Mouse (Mus musculus) stomach, embryonic 16.5 days (tissue): ENCODE measurements around the gene Nelfb. TPM values are rescaled to one million over a fixed set of nuclear protein-coding genes. Genes with fewer than 3 reads are reported as not detected.
A peak's percentile ranks its signal among the peaks of the same experiment; 100 is the strongest.

Experiments
- ATAC-seq: fragments of 200-750 bp; cut with Nextera tagmentation; 2 replicates; pipeline ENCODE4 v1.8.0; 2017; ENCODE audit warnings: moderate number of reproducible peaks, moderate TSS enrichment; ENCODE audit not compliant: insufficient read depth, low FRiP score
- H3K27ac ChIP-seq: fragments of 300-500 bp; sonication (generic); 2 replicates; pipeline ENCODE4 v1.5.1; 2014; ENCODE audit warnings: low read length
- H3K27me3 ChIP-seq: fragments of 300-500 bp; sonication (generic); 2 replicates; pipeline ENCODE4 v1.6.1; 2014; ENCODE audit warnings: low read length, control low read depth, mixed read lengths; ENCODE audit not compliant: control insufficient read depth, insufficient read depth
- H3K36me3 ChIP-seq: fragments of 300-500 bp; sonication (generic); 2 replicates; pipeline ENCODE4 v1.6.1; 2014; ENCODE audit warnings: low read length; ENCODE audit not compliant: control insufficient read depth, insufficient read depth
- H3K4me1 ChIP-seq: fragments of 300-500 bp; sonication (generic); 2 replicates; pipeline ENCODE4 v1.6.1; 2014; ENCODE audit warnings: low read length, control low read depth, mixed read lengths; ENCODE audit not compliant: control insufficient read depth, insufficient read depth
- H3K4me2 ChIP-seq: fragments of 300-500 bp; sonication (generic); 2 replicates; pipeline ENCODE4 v1.6.1; 2014; ENCODE audit warnings: low read depth, low read length, mixed read lengths
- H3K4me3 ChIP-seq: fragments of 300-500 bp; sonication (generic); replicated peaks from 2 replicates; pipeline ENCODE4 v1.5.1; 2014; ENCODE audit warnings: mild to moderate bottlenecking, low read length
- H3K9ac ChIP-seq: fragments of 300-500 bp; sonication (generic); 2 replicates; pipeline ENCODE4 v1.6.1; 2014; ENCODE audit warnings: low read length
- H3K9me3 ChIP-seq: fragments of 300-500 bp; sonication (generic); replicated peaks from 2 replicates; pipeline ENCODE4 v1.6.1; 2016; ENCODE audit warnings: low read length, control low read depth; ENCODE audit not compliant: control insufficient read depth
- WGBS: fragments of 180-500 bp; shearing (Covaris S2); extraction: QIAGEN DNeasy Blood & Tissue Kit; methylation state at CpG from one replicate; pipeline ENCODE4 v1.1.7; 2014; 5-methylcytosine and 5-hydroxymethylcytosine counted together
- polyA plus RNA-seq: library from polyadenylated mRNA; unstranded; fragments of >200 nt; fragmentation: Nextera tagmentation; extraction: Ambion mirVana; gene quantifications from 2 replicates; pipeline ENCODE4 v1.2.1, GENCODE M21; 2015

Gene Nelfb
- polyA plus RNA-seq, 1 experiment from 2014 or later, result 102 TPM

DNA sequence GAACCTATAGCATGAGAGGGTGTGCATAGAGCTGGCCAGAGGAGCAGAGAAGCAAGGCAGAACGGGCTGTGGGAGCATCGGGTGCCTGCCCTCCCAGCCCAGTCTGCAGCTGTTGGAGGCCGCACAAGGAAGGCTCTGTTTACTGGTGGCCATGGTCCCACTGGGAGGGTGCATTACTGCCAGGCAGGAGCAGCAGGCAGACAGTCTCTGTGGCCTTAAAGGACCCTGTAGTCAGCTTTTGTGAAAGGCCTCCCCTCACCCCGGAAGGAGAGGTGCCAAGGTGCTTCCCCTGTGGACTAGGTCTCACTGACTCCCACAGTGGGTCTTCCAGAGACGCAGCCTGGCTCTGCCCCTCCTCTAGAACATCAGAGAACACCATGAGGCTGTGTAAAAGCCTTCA lies 15.6 kb upstream of the Nelfb start:
- no peak overlapping the region for H3K4me3 ChIP-seq
- ATAC-seq, result no peak
- H3K27ac ChIP-seq, result no peak overlapping the region
- WGBS, result 78% methylated on average over 5 of the region's 5 CpGs
- no peaks in the 10 kb centered on the region; the same call in 1 of the 2 replicates for H3K27me3 ChIP-seq
- H3K9me3 ChIP-seq, result no peaks in the 10 kb centered on the region
- no peak overlapping the region for H3K4me2 ChIP-seq
- 0 out of 2 replicates have a peak, but pooled peaks cover 3% of the 10 kb centered on the region for H3K36me3 ChIP-seq
- no peak overlapping the region for H3K9ac ChIP-seq
- peaks cover 22% of the 10 kb centered on the region for H3K4me1 ChIP-seq

GRCm38 (mm10) chr2:25225811-25226379 lies 14.6 kb upstream of the Nelfb start:
- Histone ChIP-seq H3K4me3 (peak overlapping the region; percentile 63), H3K4me1 (peaks cover 22% of the 10 kb centered on the region)
- 68% methylated on average over 8 of the region's 8 CpGs for WGBS

DNA sequence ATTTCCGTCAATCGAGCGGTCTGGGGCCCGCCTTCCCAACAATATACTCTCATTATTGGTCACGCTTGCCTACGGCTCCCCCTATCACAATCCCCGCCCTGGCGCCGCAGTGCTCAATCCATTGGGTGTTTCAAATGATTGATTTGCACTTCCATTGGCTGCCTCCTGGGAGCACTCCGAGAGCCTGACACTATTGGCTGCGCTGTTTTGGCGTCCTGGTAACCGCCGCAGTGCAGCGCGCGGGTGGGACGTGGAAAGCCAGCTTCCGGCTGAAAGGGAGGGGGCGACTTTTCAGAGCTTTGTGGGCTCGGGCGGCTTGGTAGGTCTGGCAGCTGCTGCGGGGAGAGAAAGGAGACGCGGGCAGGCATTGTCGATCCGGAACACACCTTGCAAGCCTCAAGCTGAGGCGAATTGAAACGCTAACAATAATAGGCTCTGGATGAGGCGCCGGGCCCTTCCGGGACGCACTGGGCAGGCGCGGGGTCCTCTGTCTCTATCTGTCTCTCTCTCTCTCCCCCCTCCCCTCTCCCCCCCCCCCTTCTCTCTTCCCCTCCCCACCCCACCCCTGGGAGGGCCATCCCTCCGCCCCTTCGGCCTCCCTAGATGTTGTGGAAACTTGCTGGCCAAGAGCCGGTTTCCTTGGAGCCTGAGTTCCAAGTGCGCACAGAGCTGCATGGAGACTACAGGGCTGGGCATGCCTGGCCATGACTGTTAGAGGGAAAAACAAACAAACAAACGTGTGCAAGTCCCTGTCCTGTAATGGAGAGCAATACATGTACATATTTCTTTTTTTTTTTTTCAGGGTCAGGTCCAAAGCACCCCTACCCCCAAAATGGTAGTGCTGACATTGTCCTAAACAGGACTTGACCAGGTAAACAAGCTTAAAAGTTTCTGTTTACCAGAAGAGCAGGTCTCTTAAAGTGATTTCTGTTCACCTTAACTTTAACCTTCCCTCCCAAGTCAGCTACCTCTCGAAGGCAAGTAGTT lies 13.8 kb upstream of the Nelfb start:
- Histone ChIP-seq H3K9me3 (no peaks in the 10 kb centered on the region), H3K4me2 (peak overlapping the region; percentile 60), H3K36me3 (0 out of 2 replicates have a peak, but pooled peaks cover 5% of the 10 kb centered on the region), H3K4me3 (peak overlapping the region; percentile 63), H3K9ac (peak overlapping the region; percentile 75), H3K4me1 (peaks cover 22% of the 10 kb centered on the region), H3K27me3 (no peaks in the 10 kb centered on the region), H3K27ac (peak overlapping the region; percentile 99)
- peak; percentile 95 for ATAC-seq
- whole genome bisulfite sequencing, result 2% methylated on average over 41 of the region's 41 CpGs

More at GRCm38 (mm10) chr2:25225811-25226379, 14.6 kb upstream of the Nelfb start:
- Histone ChIP-seq H3K36me3 (0 out of 2 replicates have a peak, but pooled peaks cover 5% of the 10 kb centered on the region), H3K4me2 (peak overlapping the region; percentile 60), H3K9ac (peak overlapping the region; percentile 75; the same call in 1 of the 2 replicates), H3K27ac (peak overlapping the region; percentile 99), H3K27me3 (no peaks in the 10 kb centered on the region), H3K9me3 (no peaks in the 10 kb centered on the region)
- ATAC-seq, result no peak

GRCm38 (mm10) chr2:25224492-25224765 lies 13.1 kb upstream of the Nelfb start, which contains the start of gene Tubb4b:
TSS of gene Tubb4b (minus strand) at chr2:25224702.
- H3K36me3 ChIP-seq, result 0 out of 2 replicates have a peak, but pooled peaks cover 5% of the 10 kb centered on the region
- peak within 1 kb of the TSS; percentile 91 for H3K9ac ChIP-seq
- peak within 1 kb of the TSS; percentile 98 for H3K4me2 ChIP-seq
- ATAC-seq, result no peak
- H3K27ac ChIP-seq, result peak within 1 kb of the TSS; percentile 99
- H3K27me3 ChIP-seq, result no peaks in the 10 kb centered on the region
- no peaks in the 10 kb centered on the region for H3K9me3 ChIP-seq
- peaks cover 22% of the 10 kb centered on the region for H3K4me1 ChIP-seq
- WGBS, result 0% methylated on average over 17 of the region's 17 CpGs
- peak within 1 kb of the TSS; percentile 93 for H3K4me3 ChIP-seq

DNA sequence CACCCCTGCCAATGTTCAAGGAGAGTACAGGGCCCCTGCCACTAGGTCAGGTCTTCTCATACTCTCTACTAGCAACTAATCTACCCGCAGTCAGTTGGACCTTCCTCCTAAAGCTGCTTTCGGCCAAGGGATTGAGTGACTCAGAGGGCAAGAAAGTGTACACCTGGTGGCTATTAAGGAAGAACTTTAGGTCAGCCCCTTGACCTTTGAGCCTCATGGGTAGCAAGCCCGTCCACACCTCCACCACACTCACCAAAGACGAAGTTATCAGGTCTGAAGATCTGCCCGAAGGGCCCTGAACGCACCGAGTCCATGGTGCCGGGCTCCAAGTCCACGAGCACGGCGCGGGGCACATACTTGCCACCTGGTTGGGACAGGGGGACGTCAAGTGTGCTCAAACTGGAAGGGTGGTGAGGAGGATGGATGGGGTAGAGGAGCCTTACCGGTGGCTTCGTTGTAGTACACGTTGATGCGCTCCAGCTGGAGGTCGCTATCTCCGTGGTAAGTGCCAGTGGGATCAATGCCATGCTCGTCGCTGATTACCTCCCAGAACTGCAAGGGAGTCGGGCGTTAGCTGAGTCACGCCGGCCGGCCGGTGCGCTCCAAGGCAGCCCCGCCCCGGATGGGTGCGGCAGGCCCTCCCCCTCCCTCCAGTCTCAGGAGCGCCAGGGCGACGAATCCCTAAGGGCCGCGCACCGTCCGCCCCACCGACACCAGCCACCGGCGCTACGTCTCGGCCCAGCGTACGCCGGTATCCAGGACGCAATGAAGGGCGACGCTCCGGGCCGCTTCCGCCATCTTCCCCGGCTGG lies 12.6 kb upstream of the Nelfb start:
- Histone ChIP-seq H3K4me3 (peak overlapping the region; percentile 93), H3K27ac (peak overlapping the region; percentile 98), H3K36me3 (0 out of 2 replicates have a peak, but pooled peaks cover 5% of the 10 kb centered on the region), H3K27me3 (no peaks in the 10 kb centered on the region), H3K4me1 (peaks cover 21% of the 10 kb centered on the region), H3K4me2 (peak overlapping the region; percentile 98), H3K9ac (peak overlapping the region; percentile 91), H3K9me3 (no peaks in the 10 kb centered on the region)
- whole genome bisulfite sequencing, result under 1% methylated on average over 53 of the region's 53 CpGs
- ATAC-seq, result peak; percentile 67

DNA sequence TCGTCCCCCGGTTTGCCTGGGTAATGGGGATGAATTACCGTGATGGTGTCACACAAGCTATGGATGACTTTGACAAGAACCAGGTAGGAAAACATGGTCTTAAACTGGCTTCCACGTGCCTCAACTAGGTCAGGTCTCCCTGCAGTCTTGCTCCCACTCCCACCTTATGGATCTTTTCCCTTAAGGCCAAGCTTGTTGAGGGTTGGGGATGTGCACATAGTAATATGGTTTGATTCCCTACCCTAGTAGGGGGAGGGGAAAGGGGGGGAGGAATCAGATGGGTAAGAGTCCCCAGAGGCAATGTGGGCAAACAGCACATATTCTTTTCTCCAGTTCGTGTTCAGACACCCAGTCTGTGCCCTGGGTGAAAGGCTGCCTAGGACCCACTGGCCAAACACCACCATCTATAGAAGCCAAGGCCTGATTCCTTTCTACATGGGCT lies 10.1 kb upstream of the Nelfb start:
- 65% methylated on average over 5 of the region's 5 CpGs for WGBS

GRCm38 (mm10) chr2:25218445-25218844 lies 7.2 kb upstream of the Nelfb start, which contains the start of gene Fam166a:
TSS of gene Fam166a (plus strand) at chr2:25218745.
- H3K9me3 ChIP-seq, result no peaks in the 10 kb centered on the region
- H3K36me3 ChIP-seq, result 0 out of 2 replicates have a peak, but pooled peaks cover 5% of the 10 kb centered on the region
- H3K27me3 ChIP-seq, result no peaks in the 10 kb centered on the region
- H3K4me1 ChIP-seq, result peaks cover 3% of the 10 kb centered on the region
- no peak within 1 kb of the TSS for H3K27ac ChIP-seq
- H3K9ac ChIP-seq, result no peak within 1 kb of the TSS
- H3K4me3 ChIP-seq, result no peak within 1 kb of the TSS
- H3K4me2 ChIP-seq, result no peak within 1 kb of the TSS
- ATAC-seq, result no peak

More for the DNA sequence above, 10.1 kb upstream of the Nelfb start:
- no peaks in the 10 kb centered on the region for H3K9me3 ChIP-seq
- H3K36me3 ChIP-seq, result 0 out of 2 replicates have a peak, but pooled peaks cover 5% of the 10 kb centered on the region
- H3K27ac ChIP-seq, result no peak overlapping the region
- H3K4me1 ChIP-seq, result peaks cover 17% of the 10 kb centered on the region
- H3K4me2 ChIP-seq, result no peak overlapping the region
- no peaks in the 10 kb centered on the region for H3K27me3 ChIP-seq
- no peak overlapping the region for H3K9ac ChIP-seq
- ATAC-seq, result no peak
- no peak overlapping the region for H3K4me3 ChIP-seq

DNA sequence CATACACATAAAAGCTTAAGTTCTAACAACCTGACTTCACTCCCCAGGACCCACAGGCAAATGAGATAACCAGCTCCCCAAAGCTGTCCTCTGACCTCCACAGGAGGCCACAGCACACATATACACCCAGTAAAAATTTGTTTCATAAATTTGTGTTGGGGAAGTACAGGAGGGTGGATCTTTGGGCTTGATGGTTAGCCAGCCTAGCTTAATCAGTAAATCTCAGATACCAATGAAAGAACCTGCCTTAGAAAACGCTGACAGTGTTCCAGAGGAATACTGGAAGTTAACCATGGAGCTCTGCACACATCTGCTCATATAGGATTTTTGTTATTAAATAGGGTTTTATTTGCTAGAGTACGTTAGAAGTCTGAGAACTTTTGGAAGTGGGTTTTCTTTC lies 6.4 kb upstream of the Nelfb start:
- 60% methylated on average over 2 of the region's 2 CpGs for WGBS
- Histone ChIP-seq H3K9ac (no peak overlapping the region), H3K4me1 (no peaks in the 10 kb centered on the region), H3K9me3 (no peaks in the 10 kb centered on the region), H3K27me3 (no peaks in the 10 kb centered on the region), H3K36me3 (0 out of 2 replicates have a peak, but pooled peaks cover 5% of the 10 kb centered on the region), H3K4me3 (no peak overlapping the region), H3K4me2 (no peak overlapping the region), H3K27ac (no peak overlapping the region)
- no peak for ATAC-seq
